Mouse (Mus musculus) myocyte (in vitro differentiated cells): ENCODE results near the gene Mapkapk3.

Experiments used
- CEBPB ChIP-seq: IDR thresholded peaks from 2 replicates; pipeline ENCODE4 v1.6.1; 2011; ENCODE audit warnings: mild to moderate bottlenecking, moderate library complexity; ENCODE audit not compliant: poor library complexity, insufficient read depth, severe bottlenecking
- E2F4 ChIP-seq: IDR thresholded peaks from one replicate; pipeline ENCODE4 v1.6.1; 2011; ENCODE audit warnings: mild to moderate bottlenecking, control low read depth, moderate library complexity; ENCODE audit not compliant: insufficient read depth
- POLR2A ChIP-seq: IDR thresholded peaks from one replicate; pipeline ENCODE4 v1.6.1; 2011; ENCODE audit warnings: low read depth, mild to moderate bottlenecking, control low read depth, moderate library complexity; ENCODE audit not compliant: insufficient read length
- SRF ChIP-seq: IDR thresholded peaks from one replicate; pipeline ENCODE4 v1.6.1; 2011; ENCODE audit warnings: low read depth; ENCODE audit not compliant: control insufficient read depth, insufficient read length
- TCF12 ChIP-seq: IDR thresholded peaks from one replicate; pipeline ENCODE4 v1.6.1; 2011; ENCODE audit warnings: mild to moderate bottlenecking, control low read depth; ENCODE audit not compliant: poor library complexity, insufficient read depth, severe bottlenecking
- USF1 ChIP-seq: IDR thresholded peaks from one replicate; pipeline ENCODE4 v1.6.1; 2011; ENCODE audit warnings: low read depth, mild to moderate bottlenecking, control low read depth, moderate library complexity

GRCm38 (mm10) chr9:107290897-107291296, 1.2 kb upstream of the Mapkapk3 start:
- TF ChIP-seq TCF12, result no peak
- no peak for TF ChIP-seq E2F4
- no peak for TF ChIP-seq POLR2A
- TF ChIP-seq SRF, result no peak
- TF ChIP-seq CEBPB, result no peak
- no peak for TF ChIP-seq USF1
